Mouse (Mus musculus): ENCODE data around the gene Nelfe. TPM values are rescaled to one million over a fixed set of nuclear protein-coding genes. Genes with fewer than 3 reads are reported as not detected.
"Not testable (repeated sequence)": the region's sequence is repeated elsewhere in the genome, so short reads cannot be mapped to it uniquely, and the experiment has no call there.

Nelfe gene
- 10 to 100 TPM; 30.2 to 38.5 TPM for total RNA-seq (2021)
- long read RNA-seq, transcript Nelfe-201 (11 exons, 1,607 nt) = major isoform, 9 of 31 reads
- long read RNA-seq, transcript Nelfe-202 (11 exons, 1,381 nt) = minor isoform, 8 of 31 reads
- long read RNA-seq, partial matches to known transcripts = 5 of 31 reads
- long read RNA-seq, other reads (novel, unspliced or antisense) = 6 of 31 reads

DNA sequence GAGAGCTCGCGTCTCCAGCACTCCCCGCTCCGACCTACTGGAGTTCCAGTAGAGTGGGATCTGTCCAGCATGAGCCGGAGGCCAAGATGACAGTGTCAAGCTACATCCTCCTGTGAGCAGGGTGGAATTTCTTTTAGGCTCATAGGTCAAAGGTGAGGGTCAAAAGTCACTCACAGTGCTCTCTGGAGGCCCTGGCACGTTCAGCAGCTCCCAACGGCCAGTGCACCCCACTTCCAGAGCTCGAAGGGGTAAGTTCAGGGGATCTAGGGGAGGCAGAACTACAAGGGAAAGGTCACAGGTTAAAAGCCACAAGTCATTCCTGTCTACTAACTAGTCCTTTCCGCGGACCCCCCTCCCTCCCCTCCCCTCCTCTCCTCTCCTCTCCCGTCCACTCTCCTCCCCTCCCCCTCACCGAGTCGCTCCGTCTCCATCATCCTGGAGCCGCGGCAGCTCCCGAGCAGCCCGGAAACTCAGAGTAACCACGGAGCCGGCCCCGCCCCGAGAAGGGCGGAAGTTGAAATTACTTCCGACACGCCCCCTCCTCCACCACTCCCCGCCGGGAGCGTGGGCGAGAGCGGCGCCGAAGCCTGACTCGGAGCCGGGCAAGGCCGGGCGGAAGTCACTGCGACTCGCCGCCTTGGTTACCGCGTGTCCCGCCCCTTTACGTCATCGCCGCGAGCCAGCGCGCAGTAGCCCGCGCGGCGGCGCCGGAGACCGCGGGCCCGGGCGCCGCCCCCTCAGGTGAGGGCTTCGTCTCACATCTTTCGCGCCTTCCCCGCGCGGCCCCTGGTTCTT lies at the start of gene Nelfe, which contains the start of gene Skiv2l:
TSS of gene Nelfe (plus strand) at position 670 of the 795 bp plus-strand sequence.
TSS of gene Skiv2l (minus strand) at position 489 of the 795 bp plus-strand sequence.
- peak; percentile 97 to 99 for DNase-seq (ENCODE audit: low spot score in 2 of 2)

DNA sequence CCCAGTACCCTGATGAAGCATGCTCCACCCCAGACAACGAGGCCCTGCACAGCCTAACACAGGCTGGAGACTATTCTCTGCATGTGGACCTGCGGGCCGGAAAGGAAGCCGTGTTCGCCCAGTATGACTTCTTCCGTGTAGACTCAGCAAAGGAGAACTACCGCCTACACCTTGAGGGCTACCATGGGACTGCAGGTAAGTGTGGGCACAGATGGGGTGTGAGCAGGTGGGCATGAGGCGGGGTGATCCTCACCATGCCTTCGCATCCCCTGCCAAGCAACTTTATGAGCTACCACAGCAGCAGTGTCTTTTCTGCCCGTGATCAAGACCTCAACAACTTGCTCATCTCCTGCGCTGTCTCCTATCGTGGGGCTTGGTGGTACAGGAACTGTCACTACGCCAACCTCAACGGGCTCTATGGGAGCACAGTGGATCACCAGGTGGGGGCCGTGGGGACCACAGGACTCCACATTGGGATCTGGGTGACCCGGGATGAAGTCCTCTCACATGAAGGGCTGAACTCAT lies 49.3 kb upstream of the Nelfe start:
- DNase-seq (ENCODE audit: low spot score in 2 of 2) = not testable (repeated sequence)

DNA sequence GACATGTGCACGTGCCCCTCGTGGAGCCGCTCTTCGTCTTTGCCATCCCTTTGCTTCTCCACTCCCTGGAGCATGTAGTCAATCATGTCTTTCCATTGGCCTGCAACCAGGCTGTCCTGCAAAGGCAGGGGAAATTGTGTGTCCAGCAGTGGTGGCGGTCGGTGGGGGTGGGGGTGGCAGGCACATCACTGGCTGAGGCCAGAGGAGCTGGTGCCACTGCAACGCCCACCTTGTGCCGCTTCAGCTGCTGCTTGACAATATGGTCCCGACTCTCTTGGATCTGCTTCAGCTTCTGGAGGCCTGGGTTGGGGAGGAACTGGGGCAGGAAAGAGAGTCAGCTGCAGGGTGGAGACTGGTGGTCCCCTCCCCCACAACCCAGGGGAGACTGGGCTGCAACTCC lies 47.4 kb upstream of the Nelfe start:
- not testable (repeated sequence) for DNase-seq (ENCODE audit: low spot score in 2 of 2)

DNA sequence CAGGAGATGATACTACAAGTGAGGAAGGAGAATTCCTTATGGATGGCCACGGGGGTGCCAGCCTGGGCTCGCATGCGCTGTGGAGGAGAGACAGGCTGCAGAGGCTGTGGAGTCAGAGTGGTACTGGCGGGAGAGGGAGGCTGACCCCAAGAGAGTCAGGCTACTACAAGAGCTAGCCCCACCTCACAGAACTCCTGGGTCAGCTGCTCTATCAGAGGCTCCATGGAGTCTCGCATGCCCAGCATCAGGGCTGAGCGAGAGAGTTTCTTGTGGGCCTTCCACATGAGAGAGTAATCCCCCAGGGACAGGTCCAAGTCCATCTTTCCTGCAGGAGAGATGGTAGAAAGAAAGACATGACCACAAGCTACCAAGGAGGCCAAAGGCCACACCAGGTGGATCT lies 46.8 kb upstream of the Nelfe start:
- not testable (repeated sequence) for DNase-seq (ENCODE audit: low spot score in 2 of 2)

DNA sequence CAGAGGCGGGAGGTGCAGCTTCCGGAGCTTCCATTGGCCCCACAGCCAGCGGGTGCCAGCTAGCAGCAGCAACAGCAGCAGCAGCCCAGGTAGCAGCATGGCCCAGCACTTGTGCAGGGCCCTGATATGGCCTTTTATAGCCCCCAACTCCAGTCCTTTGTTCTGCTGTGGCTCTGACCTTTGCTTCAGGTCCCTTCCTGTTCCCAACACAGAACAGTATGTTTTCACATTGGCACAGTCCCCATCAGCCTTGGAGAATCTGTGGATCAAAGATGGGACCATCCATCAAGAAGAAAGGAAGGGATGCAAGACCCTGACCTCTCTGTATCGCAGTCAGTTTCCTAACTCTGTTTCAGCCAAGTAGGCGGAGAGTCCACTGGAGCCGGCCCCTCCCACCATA lies 45.9 kb upstream of the Nelfe start, which contains the start of gene Cyp21a1:
TSS of gene Cyp21a1 (minus strand) at position 261 of the 400 bp plus-strand sequence.
- DNase-seq (ENCODE audit: low spot score in 2 of 2) = not testable (repeated sequence)

DNA sequence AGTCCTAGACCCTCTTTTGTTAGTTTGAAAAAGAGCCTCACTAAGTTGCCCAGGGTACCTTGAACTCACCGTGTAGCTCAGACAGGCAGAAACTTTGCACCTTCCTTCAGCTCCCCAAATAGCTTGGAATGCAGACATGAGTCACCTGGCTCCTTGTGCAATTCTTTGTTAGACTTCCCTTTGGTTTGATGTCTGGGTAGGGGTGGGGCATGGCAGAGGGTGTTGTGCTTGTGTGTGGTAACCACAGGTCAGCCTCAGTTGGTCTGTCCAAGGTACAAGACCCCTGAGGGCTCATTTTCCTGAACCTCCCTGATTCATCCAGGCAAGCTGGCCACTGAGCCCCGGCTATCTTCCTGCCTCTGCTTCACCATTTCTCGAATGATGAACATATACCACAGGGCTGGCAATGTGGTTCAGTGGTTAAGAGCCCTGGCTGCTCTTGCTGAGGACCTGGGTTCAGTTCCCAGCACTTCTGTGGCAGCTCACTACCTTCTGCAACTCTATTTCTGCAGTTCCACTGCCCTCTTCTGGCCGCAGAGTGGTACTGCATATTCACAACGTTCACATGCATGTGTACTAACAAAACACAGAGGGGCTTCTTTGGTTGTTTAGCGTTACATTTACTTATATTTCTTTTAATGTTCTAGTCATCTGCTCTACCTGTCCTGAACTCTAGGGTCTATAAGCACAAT lies 45.2 kb upstream of the Nelfe start:
- no peak for DNase-seq (ENCODE audit: low spot score in 2 of 2)

DNA sequence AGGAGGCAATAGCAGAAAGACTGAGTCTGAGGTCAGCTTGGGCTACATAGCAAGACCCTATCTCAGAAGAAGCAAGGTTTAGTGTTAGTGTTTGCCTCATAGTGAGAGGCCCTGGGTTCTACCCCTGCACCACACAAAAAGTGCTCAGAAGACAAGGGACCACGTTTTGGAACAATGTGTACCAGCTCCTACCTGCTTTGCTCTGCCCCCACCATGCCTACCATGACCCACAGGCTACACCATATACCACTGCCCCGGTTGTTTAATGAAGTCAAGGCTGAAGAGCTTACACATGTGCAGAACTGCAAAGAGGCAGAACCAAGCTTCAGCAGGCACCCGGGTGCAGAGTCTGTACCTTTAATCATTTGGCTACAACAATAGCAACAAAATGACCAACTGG lies 43.0 kb upstream of the Nelfe start:
- DNase-seq (ENCODE audit: low spot score in 2 of 2) = no peak

DNA sequence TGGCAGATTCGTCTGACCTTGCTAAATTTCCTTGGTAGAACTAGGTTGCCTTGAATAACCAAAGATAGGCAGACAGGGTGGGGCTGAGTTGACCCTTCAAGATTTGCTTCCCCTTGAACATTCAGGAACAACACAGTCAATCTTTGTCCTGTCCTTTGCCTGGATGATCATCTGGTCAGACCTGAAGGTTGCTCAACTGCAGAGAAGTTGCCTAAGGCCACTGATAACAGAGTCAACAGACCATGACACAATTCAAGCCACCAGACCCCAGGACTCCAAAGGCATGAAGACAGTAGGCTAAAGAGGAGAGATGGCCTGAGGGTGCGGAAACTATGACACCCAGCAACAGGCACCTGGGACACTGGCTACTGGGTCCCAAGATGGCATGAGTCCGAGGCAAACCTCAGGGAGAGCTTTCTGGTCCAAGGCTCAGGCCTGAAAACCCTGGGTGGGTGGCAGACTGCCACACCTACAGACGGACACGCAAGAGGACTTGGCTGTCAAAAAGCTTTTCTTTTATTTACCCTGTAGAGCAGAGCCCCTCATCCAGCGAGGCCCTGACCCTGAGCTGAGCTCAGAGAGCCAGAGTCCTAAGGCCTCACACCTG lies 41.5 kb upstream of the Nelfe start:
- no peak for DNase-seq (ENCODE audit: low spot score in 2 of 2)

DNA sequence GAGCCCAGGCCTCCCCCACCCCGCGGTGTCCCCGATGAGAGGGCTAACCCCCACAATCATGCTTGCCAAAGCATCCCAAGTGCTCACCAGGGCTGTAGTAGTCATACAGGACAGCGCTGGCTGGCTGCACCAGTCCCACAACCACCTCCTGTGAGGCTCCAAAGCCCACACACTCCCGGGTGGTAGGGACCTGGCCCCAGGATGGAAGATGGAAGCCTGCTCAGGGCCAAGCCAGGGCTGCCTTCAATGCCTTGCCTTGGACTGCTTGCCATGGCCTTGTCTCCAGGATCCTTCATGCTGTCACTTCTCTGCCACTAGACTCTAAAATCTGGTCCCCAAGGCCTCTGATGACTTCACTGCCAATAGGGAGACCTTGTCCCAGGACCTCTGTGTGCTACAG lies 39.8 kb upstream of the Nelfe start:
- not testable (repeated sequence) for DNase-seq (ENCODE audit: low spot score in 2 of 2)

DNA sequence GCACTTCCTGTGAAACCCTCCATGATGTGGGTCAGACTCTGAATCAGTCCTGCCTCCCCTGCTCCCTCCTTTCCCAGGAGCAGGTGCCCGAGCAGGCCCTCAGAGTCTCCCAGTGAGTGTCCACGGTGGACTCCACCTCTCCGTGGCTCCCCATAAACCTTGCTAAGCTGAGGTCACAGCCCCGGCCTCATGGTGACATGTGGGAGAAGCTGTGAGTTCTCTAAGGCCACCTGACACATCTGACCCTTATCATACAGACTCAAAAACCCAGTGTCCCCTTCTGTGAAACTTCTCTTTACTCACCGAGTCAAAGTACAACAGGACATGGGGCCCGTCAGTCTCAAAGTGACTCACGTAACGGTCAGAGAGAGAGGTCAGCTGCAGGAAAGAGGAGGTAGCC lies 39.4 kb upstream of the Nelfe start:
- DNase-seq (ENCODE audit: low spot score in 2 of 2) = not testable (repeated sequence)

DNA sequence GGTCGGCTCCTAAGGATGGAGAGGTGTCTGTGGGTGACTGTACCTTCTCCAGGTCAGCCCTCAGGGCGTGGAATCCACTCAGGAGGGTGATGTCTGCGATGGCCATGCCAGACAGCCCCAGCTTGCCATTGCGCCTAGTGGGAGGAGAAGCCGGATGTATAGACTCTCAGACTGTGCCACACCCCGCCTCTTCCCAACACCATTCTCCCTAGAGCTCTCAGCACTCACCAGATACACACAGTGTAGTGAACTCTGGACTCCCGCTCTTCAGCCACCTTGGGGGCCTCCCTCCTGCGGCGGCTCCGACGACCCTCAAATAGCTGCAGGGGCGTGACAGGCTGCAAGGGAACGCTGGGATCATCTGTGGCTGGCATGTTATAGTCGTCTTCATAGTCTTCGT lies 38.9 kb upstream of the Nelfe start:
- no peak for DNase-seq (ENCODE audit: low spot score in 2 of 2)

DNA sequence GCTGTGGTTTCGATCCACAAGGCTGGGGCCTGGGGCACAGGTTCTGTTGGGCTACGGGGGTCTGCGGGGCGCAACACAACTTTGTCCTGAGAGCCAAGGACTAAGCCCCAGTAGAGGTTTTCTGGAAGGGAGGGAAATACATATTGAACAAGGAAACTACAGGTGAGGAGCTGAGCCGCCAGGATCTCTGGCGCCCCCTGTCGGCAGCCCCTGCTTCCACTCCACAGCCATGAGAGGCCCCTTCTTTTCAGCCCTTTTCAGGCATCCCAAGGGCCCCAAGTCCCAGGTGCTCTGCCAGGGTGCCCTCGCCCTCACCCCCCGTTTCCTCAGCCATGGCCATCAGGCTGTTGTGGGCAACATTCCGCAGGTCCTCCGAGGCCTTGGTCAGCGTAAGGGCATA lies 36.4 kb upstream of the Nelfe start:
- peak; percentile 40 to 52 for DNase-seq (ENCODE audit: low spot score in 2 of 2)

DNA sequence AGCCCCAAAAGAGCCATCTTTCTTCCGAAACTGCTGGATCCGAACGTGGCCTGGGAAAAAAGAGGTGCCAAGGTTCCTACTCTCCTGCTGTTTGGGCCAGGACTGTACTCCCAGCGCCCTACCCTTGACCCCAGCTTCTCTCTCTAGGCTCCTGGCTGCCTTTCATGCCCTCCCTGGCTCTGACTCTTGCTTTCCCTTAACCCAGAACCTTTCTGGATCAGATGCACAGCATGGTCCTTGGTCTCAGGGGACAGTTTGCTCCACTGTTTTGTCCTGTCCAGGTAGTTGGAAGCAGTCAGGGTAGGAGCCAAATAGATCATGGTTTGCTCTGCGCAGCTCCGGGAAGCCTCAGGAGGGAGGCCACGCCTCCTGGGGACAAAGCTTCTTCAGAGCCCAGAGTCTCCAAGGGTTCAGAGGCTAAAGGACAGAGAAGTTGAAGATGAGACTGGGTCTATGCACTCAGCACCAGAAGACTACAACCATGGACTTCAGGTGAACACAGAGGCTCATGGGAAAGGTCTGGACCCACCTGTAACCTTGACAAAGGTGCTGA lies 35.3 kb upstream of the Nelfe start:
- no peak for DNase-seq (ENCODE audit: low spot score in 2 of 2)

DNA sequence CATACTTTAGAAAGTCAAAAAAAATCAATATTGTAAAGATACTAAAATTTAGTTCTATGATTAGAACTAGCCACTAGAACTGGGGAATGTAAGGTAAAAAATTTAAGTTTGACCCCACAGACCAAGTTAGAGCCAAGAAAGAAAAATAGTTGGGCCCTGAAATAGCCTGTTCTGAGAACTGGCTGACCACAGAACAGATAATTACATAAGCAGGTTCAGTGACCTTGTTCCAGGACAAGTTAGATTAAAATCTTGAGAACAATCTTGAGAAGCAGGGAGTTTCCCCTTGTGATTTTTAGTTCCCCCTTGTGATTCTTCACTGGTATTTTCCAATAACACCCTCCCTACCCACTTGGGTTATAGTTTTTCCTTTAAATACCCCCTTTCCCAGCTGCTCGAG lies 19.4 kb upstream of the Nelfe start:
- not testable (repeated sequence) for DNase-seq (ENCODE audit: low spot score in 2 of 2)

DNA sequence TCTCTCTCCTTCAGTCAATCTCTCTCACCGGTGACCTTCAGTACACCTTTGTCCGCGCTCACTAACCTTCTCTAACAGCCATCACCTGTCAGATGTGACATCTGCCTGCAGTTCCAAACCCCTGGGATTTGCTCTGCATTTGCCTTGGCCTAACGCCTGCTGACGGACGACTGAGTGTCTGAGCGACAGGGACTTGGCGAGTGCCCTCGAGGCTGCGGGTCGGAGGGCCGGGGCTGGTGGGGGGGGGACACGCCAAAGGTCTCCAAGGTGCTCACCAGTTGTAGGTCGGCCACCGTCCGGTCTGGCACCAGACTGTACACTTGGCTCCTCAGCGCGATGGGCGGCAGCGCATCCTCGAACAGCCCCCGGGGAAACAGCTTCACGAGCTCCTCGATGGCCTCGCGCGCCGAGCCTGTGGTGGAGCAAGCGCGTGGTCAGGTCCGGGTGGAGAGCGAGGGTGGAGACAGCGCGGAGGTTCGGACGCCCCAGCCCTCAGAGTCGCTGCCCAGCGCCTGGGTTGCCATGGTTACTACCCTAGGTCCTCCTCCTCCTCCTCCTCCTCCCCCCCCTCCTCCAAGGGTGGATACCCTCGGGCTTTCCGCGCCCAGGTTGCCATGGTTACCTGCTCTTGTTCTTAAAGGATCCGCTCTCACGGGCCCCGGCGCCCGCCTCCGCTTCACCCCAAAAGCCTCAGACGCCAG lies 13.9 kb upstream of the Nelfe start:
- no peak for DNase-seq (ENCODE audit: low spot score in 2 of 2)

DNA sequence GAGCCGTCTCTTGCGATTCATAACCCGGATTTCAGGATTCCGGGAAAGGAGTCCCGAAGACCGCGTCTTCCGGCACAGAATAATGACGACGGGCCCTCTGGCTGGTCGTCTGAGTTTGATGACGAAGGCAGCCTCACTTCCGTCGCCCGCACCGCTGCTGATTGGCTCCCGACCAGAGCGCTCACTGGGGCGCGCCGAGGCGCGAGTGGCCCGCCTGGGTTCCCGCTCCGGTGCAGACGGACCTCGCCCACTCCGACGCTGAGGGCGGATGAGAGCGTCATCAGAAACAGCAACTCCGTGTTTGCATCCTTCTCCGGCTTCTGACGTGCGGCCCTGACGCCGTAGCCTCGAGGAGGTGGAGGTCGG lies 13.4 kb upstream of the Nelfe start, which contains the start of the genes Stk19 and Dxo:
TSS of gene Stk19 (minus strand) at position 90 of the 366 bp plus-strand sequence.
TSS of gene Dxo (plus strand) at position 164 of the 366 bp plus-strand sequence.
- peak; percentile 97 for DNase-seq (ENCODE audit: low spot score in 2 of 2)

DNA sequence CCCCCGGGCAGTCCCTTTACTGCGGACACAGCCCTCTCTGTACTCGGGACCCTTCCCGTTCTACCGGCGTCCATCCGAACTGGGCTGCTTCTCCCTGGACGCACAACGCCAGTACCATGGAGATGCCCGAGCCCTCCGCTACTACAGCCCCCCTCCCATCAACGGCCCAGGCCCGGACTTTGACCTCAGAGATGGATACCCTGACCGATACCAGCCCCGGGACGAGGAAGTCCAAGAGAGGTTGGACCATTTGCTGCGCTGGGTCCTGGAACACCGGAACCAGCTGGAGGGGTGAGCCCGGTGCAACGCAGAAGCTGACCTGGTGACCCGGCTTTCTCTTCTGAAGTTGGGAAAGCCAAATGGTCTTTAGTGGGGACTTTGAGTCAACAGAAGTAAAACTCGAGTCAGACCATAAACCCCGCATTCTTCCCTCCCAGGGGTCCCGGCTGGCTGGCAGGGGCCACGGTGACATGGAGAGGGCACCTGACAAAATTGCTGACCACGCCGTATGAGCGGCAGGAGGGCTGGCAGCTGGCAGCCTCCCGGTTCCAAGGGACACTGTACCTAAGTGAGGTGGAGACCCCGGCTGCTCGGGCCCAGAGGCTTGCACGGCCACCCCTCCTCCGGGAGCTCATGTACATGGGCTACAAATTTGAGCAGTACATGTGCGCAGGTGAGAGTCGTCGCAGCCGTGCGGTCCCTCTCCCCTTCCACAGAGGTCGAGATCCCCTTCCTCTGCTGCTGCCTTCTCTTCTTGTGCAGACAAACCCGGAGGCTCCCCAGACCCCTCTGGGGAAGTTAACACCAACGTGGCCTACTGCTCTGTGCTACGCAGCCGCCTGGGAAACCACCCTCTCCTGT lies 12.5 kb upstream of the Nelfe start:
- DNase-seq (ENCODE audit: low spot score in 2 of 2) = peak in 1 of 2 experiments; percentile 20

DNA sequence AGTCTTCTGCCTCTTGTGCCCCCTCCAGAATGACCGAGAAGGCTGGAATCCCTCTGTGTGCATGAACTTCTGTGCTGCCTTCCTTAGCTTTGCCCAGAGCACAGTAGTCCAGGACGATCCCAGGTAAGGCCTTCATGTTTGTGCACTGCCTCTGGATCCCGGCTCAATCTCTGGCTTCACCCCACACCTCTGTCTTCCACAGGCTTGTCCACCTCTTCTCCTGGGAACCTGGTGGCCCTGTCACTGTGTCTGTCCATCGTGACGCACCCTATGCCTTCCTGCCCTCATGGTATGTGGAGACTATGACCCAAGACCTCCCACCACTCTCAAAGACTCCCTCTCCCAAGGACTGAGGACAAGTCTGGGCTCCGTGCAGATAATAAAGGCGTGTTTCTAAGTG lies 11.4 kb upstream of the Nelfe start:
- DNase-seq (ENCODE audit: low spot score in 2 of 2) = no peak

DNA sequence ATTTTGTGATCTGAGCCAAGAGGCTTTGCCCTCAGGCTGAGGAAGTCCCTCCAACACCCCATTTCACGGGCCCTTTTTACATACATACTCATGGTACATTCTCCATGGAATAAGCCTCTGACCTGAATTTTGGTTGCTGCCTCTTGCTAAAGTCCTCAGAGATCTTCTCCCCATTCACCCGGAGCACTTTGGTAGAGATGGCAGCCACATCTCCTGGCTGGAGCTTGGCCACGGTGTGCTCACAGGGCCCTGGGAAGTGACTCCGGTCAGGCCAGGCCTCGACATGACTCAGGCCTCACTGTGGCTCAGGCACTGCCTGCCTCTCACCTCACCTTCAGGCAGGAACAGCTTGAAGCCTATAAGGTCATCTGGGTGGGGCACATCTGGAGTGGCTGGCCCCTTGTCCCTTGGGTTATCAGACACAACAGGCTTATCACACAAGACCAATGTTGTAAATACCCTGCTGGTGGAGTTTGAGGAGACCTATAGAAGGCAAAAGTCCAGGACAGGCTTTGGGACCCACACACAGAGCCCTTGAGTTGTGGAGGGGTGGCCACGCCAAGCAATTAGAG lies 9.4 kb upstream of the Nelfe start:
- no peak for DNase-seq (ENCODE audit: low spot score in 2 of 2)
